Mouse (Mus musculus): ENCODE measurements around the gene Fignl2. TPM values are rescaled to one million over a fixed set of nuclear protein-coding genes. Genes with fewer than 3 reads are reported as not detected.

Gene Fignl2
- polyA plus RNA-seq, 2 experiments: 0.15 to 3.7 TPM

- H3K4me2 ChIP-seq (replicated peaks; ENCODE audit: low read depth, low read length, severe bottlenecking): peak overlapping the region; percentile 78
- DNase-seq (ENCODE audit: low spot score) (no peak), ATAC-seq (ENCODE audit: low FRiP score, low read depth) (no peak; the same call in 1 of the 2 replicates)
- H3K4me1 ChIP-seq (ENCODE audit: control insufficient read depth, insufficient read depth, low read length): peaks cover 35% of the 10 kb centered on the region
- H3K9me3 ChIP-seq (ENCODE audit: control insufficient read depth, low read length): no peaks in the 10 kb centered on the region
- WGBS: under 1% methylated on average over 33 of the region's 34 CpGs
- TF ChIP-seq POLR2A (IDR thresholded peaks at IDR 0.05; ENCODE audit: borderline replicate concordance, extremely low read depth, insufficient read depth, insufficient read length): no peak
- H3K9ac ChIP-seq (ENCODE audit: low read depth, low read length, severe bottlenecking): peak overlapping the region; percentile 90
- no peaks in the 10 kb centered on the region for H3K27me3 ChIP-seq (ENCODE audit: control insufficient read depth, insufficient read depth, low read length)
- peak overlapping the region; percentile 88 for H3K4me3 ChIP-seq (replicated peaks; ENCODE audit: low read length)
- no peaks in the 10 kb centered on the region for H3K36me3 ChIP-seq (ENCODE audit: control insufficient read depth, insufficient read depth, low read length)
- H3K27ac ChIP-seq (replicated peaks; ENCODE audit: low read depth, low read length): peak overlapping the region; percentile 69
Observed at GRCm38 (mm10) chr15:101077001-101077812, 1.2 kb downstream of the Fignl2 start.

DNA sequence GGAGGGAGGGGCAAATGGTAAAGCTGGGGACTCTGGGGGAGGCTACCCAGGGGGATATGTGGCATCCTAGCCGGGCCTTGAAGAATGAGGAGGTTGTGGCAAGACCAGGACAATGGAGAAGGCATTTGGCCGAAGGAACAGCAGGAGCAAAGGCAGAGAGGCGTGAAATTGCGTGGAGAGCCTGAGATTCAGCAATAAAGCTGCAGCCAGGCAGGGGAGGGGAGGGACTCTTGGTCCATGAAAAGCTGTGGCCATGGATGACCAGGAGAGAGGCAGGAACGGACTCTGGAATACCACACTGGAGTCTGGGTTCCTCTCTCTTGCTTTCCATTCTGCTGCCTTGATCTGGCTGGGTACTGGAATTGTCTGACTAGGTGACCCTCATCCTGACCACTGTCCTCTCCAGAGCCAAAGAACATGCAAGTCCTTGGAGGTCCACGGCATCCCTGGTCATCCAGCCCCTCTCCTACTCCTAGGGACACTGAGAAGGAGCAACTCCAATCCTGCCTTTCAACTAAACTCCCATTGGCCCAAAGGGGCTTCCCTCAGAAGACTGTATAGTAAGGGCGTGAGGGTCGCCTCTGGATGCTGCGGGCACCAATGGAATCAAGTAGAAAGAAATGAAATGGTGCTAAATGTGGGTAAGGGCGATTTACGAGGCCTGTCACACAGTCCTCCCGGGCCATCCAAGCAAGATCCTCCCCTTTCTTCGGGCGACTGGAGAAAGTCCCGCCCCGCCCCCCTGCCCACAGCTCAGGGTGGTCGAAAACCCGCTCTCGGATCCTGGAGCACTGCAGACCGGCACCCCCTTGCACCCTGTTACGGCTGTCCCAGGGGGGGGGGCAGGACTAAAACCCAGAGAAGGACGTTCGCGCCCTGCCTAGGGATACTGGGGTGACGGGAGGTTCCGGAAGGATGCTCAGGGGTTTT lies 2.0 kb downstream of the Fignl2 start:
- H3K27me3 ChIP-seq (ENCODE audit: control insufficient read depth, insufficient read depth, low read length): no peaks in the 10 kb centered on the region
- no peaks in the 10 kb centered on the region for H3K9me3 ChIP-seq (ENCODE audit: control insufficient read depth, low read length)
- H3K9ac ChIP-seq (ENCODE audit: low read depth, low read length, severe bottlenecking): peak overlapping the region; percentile 90; the same call in 1 of the 2 replicates
- H3K4me1 ChIP-seq (ENCODE audit: control insufficient read depth, insufficient read depth, low read length): peaks cover 32% of the 10 kb centered on the region
- H3K36me3 ChIP-seq (ENCODE audit: control insufficient read depth, insufficient read depth, low read length): no peaks in the 10 kb centered on the region
- ATAC-seq (ENCODE audit: low FRiP score, low read depth): no peak
- no peak for TF ChIP-seq POLR2A (IDR thresholded peaks at IDR 0.05; ENCODE audit: borderline replicate concordance, extremely low read depth, insufficient read depth, insufficient read length)
- WGBS: 6% methylated on average over 26 of the region's 26 CpGs
- peak overlapping the region; percentile 78 for H3K4me2 ChIP-seq (replicated peaks; ENCODE audit: low read depth, low read length, severe bottlenecking)
- peak overlapping the region; percentile 88 for H3K4me3 ChIP-seq (replicated peaks; ENCODE audit: low read length)
- DNase-seq (ENCODE audit: low spot score): no peak
- no peak overlapping the region for H3K27ac ChIP-seq (replicated peaks; ENCODE audit: low read depth, low read length)

DNA sequence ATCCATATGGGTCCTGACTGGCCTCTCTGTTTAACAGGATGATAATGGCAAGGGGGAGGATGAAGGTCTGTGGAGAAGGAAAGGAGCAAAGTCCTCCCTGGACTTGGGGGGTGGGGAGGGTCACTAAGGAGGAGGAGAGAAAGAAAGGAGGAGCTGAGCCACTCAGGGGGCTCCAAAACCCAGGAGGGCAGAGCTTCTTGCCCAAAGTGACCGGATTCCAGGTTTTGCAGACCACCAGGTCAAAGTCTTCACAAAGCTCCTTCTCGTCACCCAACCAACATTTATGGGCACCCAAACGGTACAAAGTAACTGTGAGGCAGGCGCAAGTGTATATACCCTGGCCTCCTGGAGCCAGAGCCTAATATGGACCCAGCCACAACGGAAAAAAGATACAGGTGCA lies 2.7 kb downstream of the Fignl2 start:
- Histone ChIP-seq H3K4me1 (ENCODE audit: control insufficient read depth, insufficient read depth, low read length) (peaks cover 31% of the 10 kb centered on the region), H3K4me2 (replicated peaks; ENCODE audit: low read depth, low read length, severe bottlenecking) (peak overlapping the region; percentile 78; the same call in 1 of the 2 replicates), H3K27me3 (ENCODE audit: control insufficient read depth, insufficient read depth, low read length) (no peaks in the 10 kb centered on the region), H3K27ac (replicated peaks; ENCODE audit: low read depth, low read length) (no peak overlapping the region), H3K36me3 (ENCODE audit: control insufficient read depth, insufficient read depth, low read length) (no peaks in the 10 kb centered on the region), H3K9ac (ENCODE audit: low read depth, low read length, severe bottlenecking) (no peak overlapping the region), H3K4me3 (replicated peaks; ENCODE audit: low read length) (0 out of 2 replicates have a peak overlapping the region, but pooled peaks have one; percentile 10), H3K9me3 (ENCODE audit: control insufficient read depth, low read length) (no peaks in the 10 kb centered on the region)
- no peak for DNase-seq (ENCODE audit: low spot score)
- ATAC-seq (ENCODE audit: low FRiP score, low read depth): no peak
- no peak for TF ChIP-seq POLR2A (IDR thresholded peaks at IDR 0.05; ENCODE audit: borderline replicate concordance, extremely low read depth, insufficient read depth, insufficient read length)
- 28% methylated on average over 5 of the region's 5 CpGs for WGBS

DNA sequence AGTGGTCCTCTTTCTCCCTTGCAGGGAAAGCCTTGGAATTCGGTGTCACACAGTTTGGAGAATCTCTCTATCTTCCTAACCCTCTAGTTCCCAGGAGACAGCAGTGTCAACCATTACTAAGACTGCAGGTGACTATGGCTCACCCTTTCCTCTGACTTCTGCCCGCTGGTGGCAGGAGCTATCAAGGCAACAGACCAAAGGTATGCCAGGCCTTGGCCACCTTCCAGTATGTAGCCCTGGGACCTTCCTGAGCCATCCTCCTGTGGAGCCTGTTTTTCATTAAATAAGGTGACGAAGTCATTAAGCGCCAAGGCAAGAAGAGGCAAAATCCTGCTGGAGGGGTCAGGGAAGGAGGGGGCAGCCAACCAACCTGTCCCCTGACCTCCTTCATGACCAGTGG lies 3.2 kb downstream of the Fignl2 start:
- Histone ChIP-seq H3K9me3 (ENCODE audit: control insufficient read depth, low read length) (no peaks in the 10 kb centered on the region), H3K4me2 (replicated peaks; ENCODE audit: low read depth, low read length, severe bottlenecking) (no peak overlapping the region), H3K4me3 (replicated peaks; ENCODE audit: low read length) (no peak overlapping the region), H3K4me1 (ENCODE audit: control insufficient read depth, insufficient read depth, low read length) (peaks cover 36% of the 10 kb centered on the region), H3K9ac (ENCODE audit: low read depth, low read length, severe bottlenecking) (no peak overlapping the region), H3K36me3 (ENCODE audit: control insufficient read depth, insufficient read depth, low read length) (no peaks in the 10 kb centered on the region), H3K27ac (replicated peaks; ENCODE audit: low read depth, low read length) (no peak overlapping the region), H3K27me3 (ENCODE audit: control insufficient read depth, insufficient read depth, low read length) (no peaks in the 10 kb centered on the region)
- no peak for TF ChIP-seq POLR2A (IDR thresholded peaks at IDR 0.05; ENCODE audit: borderline replicate concordance, extremely low read depth, insufficient read depth, insufficient read length)
- ATAC-seq (ENCODE audit: low FRiP score, low read depth): no peak
- 45% methylated on average over 4 of the region's 4 CpGs for WGBS
- DNase-seq (ENCODE audit: low spot score): no peak

DNA sequence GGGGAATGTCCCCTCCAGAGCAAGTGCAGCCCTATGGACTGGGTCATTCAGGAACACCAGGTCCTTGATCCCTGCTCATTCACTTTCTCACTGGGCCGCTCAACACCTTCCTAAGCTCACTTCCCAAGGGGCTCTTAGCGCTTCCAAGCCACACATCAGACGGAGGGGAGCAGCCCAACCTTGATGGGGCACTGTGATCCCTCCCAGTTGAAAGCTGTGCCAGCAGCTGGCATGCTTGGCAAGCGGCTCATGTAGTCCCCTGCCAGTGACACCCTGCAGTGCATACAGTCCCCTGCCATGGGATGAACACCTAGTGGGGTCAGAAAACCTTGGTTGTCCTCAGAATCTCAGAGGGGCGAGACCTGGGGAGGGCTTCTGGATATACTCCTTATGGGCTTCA lies 4.3 kb downstream of the Fignl2 start:
- Histone ChIP-seq H3K36me3 (ENCODE audit: control insufficient read depth, insufficient read depth, low read length) (no peaks in the 10 kb centered on the region), H3K9me3 (ENCODE audit: control insufficient read depth, low read length) (no peaks in the 10 kb centered on the region), H3K27ac (replicated peaks; ENCODE audit: low read depth, low read length) (no peak overlapping the region), H3K4me2 (replicated peaks; ENCODE audit: low read depth, low read length, severe bottlenecking) (no peak overlapping the region), H3K4me1 (ENCODE audit: control insufficient read depth, insufficient read depth, low read length) (peaks cover 39% of the 10 kb centered on the region), H3K4me3 (replicated peaks; ENCODE audit: low read length) (no peak overlapping the region), H3K27me3 (ENCODE audit: control insufficient read depth, insufficient read depth, low read length) (no peaks in the 10 kb centered on the region), H3K9ac (ENCODE audit: low read depth, low read length, severe bottlenecking) (no peak overlapping the region)
- DNase-seq (ENCODE audit: low spot score) (no peak), ATAC-seq (ENCODE audit: low FRiP score, low read depth) (no peak)
- TF ChIP-seq POLR2A (IDR thresholded peaks at IDR 0.05; ENCODE audit: borderline replicate concordance, extremely low read depth, insufficient read depth, insufficient read length): no peak
- WGBS: 74% methylated on average over 5 of the region's 5 CpGs
